Mouse (Mus musculus) limb, embryonic 14.5 days (tissue): ENCODE data around the gene Tox2. TPM values are rescaled to one million over a fixed set of nuclear protein-coding genes. Genes with fewer than 3 reads are reported as not detected.

Experiments
- ATAC-seq: fragments of 200-750 bp; cut with Nextera tagmentation; 2 replicates; pipeline ENCODE4 v1.8.0; 2017; ENCODE audit warnings: low read depth, moderate number of reproducible peaks, moderate TSS enrichment; ENCODE audit not compliant: low FRiP score
- DNase-seq: peaks from one replicate; pipeline ENCODE4 v3.0.0-alpha.2; 2015; ENCODE audit warnings: low spot score
- H3K27ac ChIP-seq: fragments of 300-500 bp; sonication (generic); replicated peaks from 2 replicates; pipeline ENCODE4 v1.5.1; 2014; ENCODE audit warnings: low read depth, mild to moderate bottlenecking, low read length, moderate library complexity, mixed read lengths
- H3K27me3 ChIP-seq: fragments of 300-500 bp; sonication (generic); 2 replicates; pipeline ENCODE4 v1.6.1; 2014; ENCODE audit warnings: low read length, mixed read lengths; ENCODE audit not compliant: control insufficient read depth, insufficient read depth
- H3K36me3 ChIP-seq: fragments of 300-500 bp; sonication (generic); 2 replicates; pipeline ENCODE4 v1.6.1; 2014; ENCODE audit warnings: mild to moderate bottlenecking, low read length, moderate library complexity, mixed read lengths; ENCODE audit not compliant: control insufficient read depth, insufficient read depth
- H3K4me1 ChIP-seq: fragments of 300-500 bp; sonication (generic); 2 replicates; pipeline ENCODE4 v1.6.1; 2014; ENCODE audit warnings: antibody characterized with exemption, low read length, mixed read lengths; ENCODE audit not compliant: control insufficient read depth, insufficient read depth
- H3K4me2 ChIP-seq: fragments of 300-500 bp; sonication (generic); replicated peaks from 2 replicates; pipeline ENCODE4 v1.6.1; 2014; ENCODE audit warnings: low read depth, mild to moderate bottlenecking, low read length, moderate library complexity; ENCODE audit not compliant: severe bottlenecking
- H3K4me3 ChIP-seq: fragments of 300-500 bp; sonication (generic); replicated peaks from 2 replicates; pipeline ENCODE4 v1.5.1; 2014; ENCODE audit warnings: low read length
- H3K9ac ChIP-seq: fragments of 300-500 bp; sonication (generic); 2 replicates; pipeline ENCODE4 v1.6.1; 2014; ENCODE audit warnings: mild to moderate bottlenecking, low read depth, low read length, moderate library complexity; ENCODE audit not compliant: severe bottlenecking
- H3K9me3 ChIP-seq: fragments of 300-500 bp; sonication (generic); 2 replicates; pipeline ENCODE4 v1.6.1; 2016; ENCODE audit warnings: low read length; ENCODE audit not compliant: control insufficient read depth
- POLR2A ChIP-seq: fragments of 200-500 bp; IDR thresholded peaks from 2 replicates; pipeline ENCODE4 v1.8.0; 2012; ENCODE audit warnings: inconsistent platforms, mild to moderate bottlenecking, moderate library complexity, borderline replicate concordance; ENCODE audit not compliant: insufficient read depth, insufficient read length; ENCODE audit errors: extremely low read depth
- WGBS: fragments of 180-500 bp; shearing (Covaris S2); extraction: QIAGEN DNeasy Blood & Tissue Kit; methylation state at CpG from one replicate; pipeline ENCODE4 v1.1.7; 2014; 5-methylcytosine and 5-hydroxymethylcytosine counted together
- polyA plus RNA-seq, 2 experiments: library from polyadenylated mRNA; depleted of rRNA in 1 of 2; stranded (reverse) in 1 of 2; unstranded in 1 of 2; fragments of >200 nt; fragmentation: Nextera tagmentation in 1 of 2; extraction: Ambion mirVana in 1 of 2; gene quantifications; 2 replicates each; pipeline versions ENCODE4 v1.2.1 to v1.2.3; 2012 to 2014

Tox2 gene
- polyA plus RNA-seq, 2 experiments: 4.8 to 10.3 TPM

DNA sequence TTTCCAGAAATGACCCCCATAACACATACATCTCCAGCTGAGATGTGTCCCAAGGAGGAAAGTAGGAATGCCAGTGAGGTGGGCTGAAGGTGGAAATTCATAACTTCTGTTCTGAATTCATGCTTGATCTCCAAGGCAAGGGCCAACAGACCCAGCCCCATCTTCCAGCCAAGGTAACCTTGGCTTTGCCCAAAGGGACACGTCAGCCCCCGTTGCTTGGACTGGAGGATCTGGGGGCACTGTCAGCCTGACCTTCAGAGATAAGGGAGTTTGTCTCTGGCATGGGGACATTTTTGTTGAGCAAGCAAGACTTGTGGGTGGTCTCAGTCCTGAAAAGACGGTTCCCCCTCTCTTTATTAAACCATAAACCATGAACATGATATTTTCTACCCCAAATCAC, 15.2 kb downstream of the Tox2 start:
- no peak for ATAC-seq
- TF ChIP-seq POLR2A: no peak
- no peaks in the 10 kb centered on the region for H3K9me3 ChIP-seq
- H3K27me3 ChIP-seq: no peaks in the 10 kb centered on the region
- H3K27ac ChIP-seq: no peak overlapping the region
- no peak overlapping the region for H3K9ac ChIP-seq
- no peaks in the 10 kb centered on the region for H3K36me3 ChIP-seq
- WGBS: 80% methylated on average over 3 of the region's 3 CpGs
- no peak overlapping the region for H3K4me3 ChIP-seq
- H3K4me1 ChIP-seq: no peaks in the 10 kb centered on the region
- no peak overlapping the region for H3K4me2 ChIP-seq
- DNase-seq: no peak

DNA sequence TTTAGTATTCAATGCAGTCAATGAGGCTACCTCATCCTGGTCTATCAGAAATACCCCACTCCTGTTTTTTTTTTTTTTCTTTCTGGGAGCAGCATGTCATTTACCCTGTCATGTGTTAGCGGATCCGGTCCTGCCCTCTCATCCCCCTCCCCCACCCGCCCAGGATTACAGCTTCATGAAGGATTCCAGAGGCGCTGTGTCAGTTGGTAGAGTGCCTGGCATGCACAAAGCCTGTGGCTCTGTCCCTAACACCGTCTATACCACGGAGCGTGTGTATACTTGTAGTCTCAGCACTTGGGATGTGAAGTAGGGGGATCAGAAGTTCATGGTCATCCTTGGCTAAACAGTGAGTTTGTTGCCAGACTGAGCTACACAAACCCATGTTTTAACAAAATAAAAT, 15.6 kb downstream of the Tox2 start:
- Histone ChIP-seq H3K9me3 (no peaks in the 10 kb centered on the region), H3K27ac (no peak overlapping the region), H3K9ac (no peak overlapping the region), H3K4me1 (no peaks in the 10 kb centered on the region), H3K4me2 (no peak overlapping the region), H3K27me3 (no peaks in the 10 kb centered on the region), H3K36me3 (no peaks in the 10 kb centered on the region), H3K4me3 (no peak overlapping the region)
- DNase-seq (no peak), ATAC-seq (no peak)
- WGBS: 60% methylated on average over 7 of the region's 7 CpGs
- TF ChIP-seq POLR2A: no peak

GRCm38 (mm10) chr2:163219447-163219846, 16.5 kb downstream of the Tox2 start:
- Histone ChIP-seq H3K4me2 (no peak overlapping the region), H3K27ac (no peak overlapping the region), H3K36me3 (no peaks in the 10 kb centered on the region), H3K9ac (no peak overlapping the region), H3K9me3 (no peaks in the 10 kb centered on the region), H3K4me1 (no peaks in the 10 kb centered on the region), H3K4me3 (no peak overlapping the region), H3K27me3 (no peaks in the 10 kb centered on the region)
- 48% methylated on average over 5 of the region's 5 CpGs for WGBS
- ATAC-seq: no peak
- no peak for DNase-seq
- TF ChIP-seq POLR2A: no peak

- no peaks in the 10 kb centered on the region for H3K27me3 ChIP-seq
- no peak overlapping the region for H3K4me2 ChIP-seq
- H3K9ac ChIP-seq: no peak overlapping the region
- H3K9me3 ChIP-seq: no peaks in the 10 kb centered on the region
- no peak for ATAC-seq
- no peak for TF ChIP-seq POLR2A
- no peak overlapping the region for H3K4me3 ChIP-seq
- 91% methylated on average over 11 of the region's 11 CpGs for WGBS
- no peak for DNase-seq
- H3K27ac ChIP-seq: no peak overlapping the region
- H3K4me1 ChIP-seq: no peaks in the 10 kb centered on the region
- no peaks in the 10 kb centered on the region for H3K36me3 ChIP-seq
Observed at GRCm38 (mm10) chr2:163220706-163221105, 17.8 kb downstream of the Tox2 start.

DNA sequence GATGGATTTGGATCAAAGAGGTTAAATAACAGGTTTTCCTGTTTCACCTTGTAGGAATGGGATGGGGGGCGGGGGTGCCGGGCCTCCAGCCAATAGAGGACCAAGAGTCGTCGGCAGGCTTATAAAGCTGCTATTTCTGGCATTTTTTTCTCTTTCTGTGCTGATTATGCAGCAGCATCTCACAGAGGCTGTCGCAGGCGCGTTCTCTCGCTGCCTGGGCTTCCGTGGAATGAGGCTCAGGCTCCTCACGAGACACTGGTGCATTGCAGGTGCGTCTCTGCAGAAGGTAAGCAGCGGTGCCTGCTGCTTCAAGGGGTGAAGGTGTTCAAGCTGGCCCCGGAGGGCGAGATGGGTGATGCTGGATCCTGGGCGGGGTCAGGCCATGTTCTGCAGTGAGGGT, 22.4 kb downstream of the Tox2 start:
- 79% methylated on average over 15 of the region's 15 CpGs for WGBS

GRCm38 (mm10) chr2:163229050-163229449, 26.1 kb downstream of the Tox2 start:
- ATAC-seq (no peak), DNase-seq (no peak)
- Histone ChIP-seq H3K36me3 (no peaks in the 10 kb centered on the region), H3K9me3 (no peaks in the 10 kb centered on the region), H3K27ac (no peak overlapping the region), H3K4me3 (no peak overlapping the region), H3K4me2 (no peak overlapping the region), H3K27me3 (no peaks in the 10 kb centered on the region), H3K4me1 (peaks cover 10% of the 10 kb centered on the region; the same call in 1 of the 2 replicates), H3K9ac (no peak overlapping the region)
- 69% methylated on average over 9 of the region's 9 CpGs for WGBS
- no peak for TF ChIP-seq POLR2A

More for the DNA sequence above, 22.4 kb downstream of the Tox2 start:
- Histone ChIP-seq H3K4me2 (no peak overlapping the region), H3K27ac (no peak overlapping the region), H3K9ac (no peak overlapping the region), H3K36me3 (no peaks in the 10 kb centered on the region), H3K4me3 (no peak overlapping the region), H3K27me3 (no peaks in the 10 kb centered on the region), H3K9me3 (no peaks in the 10 kb centered on the region), H3K4me1 (peaks cover 10% of the 10 kb centered on the region; the same call in 1 of the 2 replicates)
- DNase-seq: no peak
- no peak for TF ChIP-seq POLR2A
- ATAC-seq: no peak
